ENCODE assay signal across 30 mouse cellular contexts in genomic region chr11:22931320-22931905, GRCm38 (mm10). TPM values are rescaled to one million over a fixed set of nuclear protein-coding genes. Genes with fewer than 3 reads are reported as not detected.
DNase-seq lines count a peak whose midpoint lies in the region; ATAC-seq and TF ChIP-seq lines count a peak whose summit lies in the region.
"Had no signal": no experiment of that assay in that cellular context is flagged by ENCODE, and none has a peak within 500 bp of the region (broad histone marks: within the 10 kb centered on the region; RNA-seq: fewer than 3 reads in every experiment).

No protein-coding gene starts in this region.

- no peak for TF ChIP-seq CTCF in heart, adult 2 months (IDR thresholded peaks at IDR 0.05)

- H3K4me1 ChIP-seq in heart, adult 2 months (ENCODE audit: control insufficient read depth, insufficient read depth, low read length): peaks cover 5% of the 10 kb centered on the region
- H3K4me1 ChIP-seq in liver, embryonic 13.5 days (replicated peaks): peaks cover 52% of the 10 kb centered on the region
- peaks cover 4% of the 10 kb centered on the region for H3K4me1 ChIP-seq in forebrain, embryonic 12.5 days
- H3K4me1 ChIP-seq: embryonic facial prominence, embryonic 15.5 days; forebrain, embryonic 10.5 days had no signal

- no peaks in the 10 kb centered on the region for H3K36me3 ChIP-seq in heart, adult 2 months (ENCODE audit: control insufficient read depth, insufficient read depth, low read length)
- no peaks in the 10 kb centered on the region for H3K36me3 ChIP-seq in liver, embryonic 13.5 days
- H3K36me3 ChIP-seq in forebrain, embryonic 12.5 days (replicated peaks): no peaks in the 10 kb centered on the region
- H3K36me3 ChIP-seq: embryonic facial prominence, embryonic 13.5 days; embryonic facial prominence, embryonic 15.5 days had no signal

- 91% methylated on average over 2 of the region's 2 CpGs for WGBS in heart, adult 2 months
- 49% methylated on average over 2 of the region's 2 CpGs for WGBS in liver, embryonic 13.5 days (ENCODE audit: insufficient replicate concordance)
- WGBS in forebrain, embryonic 12.5 days: 96% methylated on average over 2 of the region's 2 CpGs

- no peak for TF ChIP-seq POLR2A in heart, adult 2 months (IDR thresholded peaks at IDR 0.05; ENCODE audit: insufficient read depth, low read depth, low read length)

- H3K9me3 ChIP-seq in liver, embryonic 13.5 days (replicated peaks): no peaks in the 10 kb centered on the region
- H3K9me3 ChIP-seq in forebrain, embryonic 12.5 days: no peaks in the 10 kb centered on the region
- H3K9me3 ChIP-seq: embryonic facial prominence, embryonic 13.5 days; embryonic facial prominence, embryonic 15.5 days; forebrain, embryonic 10.5 days; G1E had no signal

- no peaks in the 10 kb centered on the region for H3K27me3 ChIP-seq in heart, adult 2 months (ENCODE audit: control insufficient read depth, insufficient read depth, low read length)
- no peaks in the 10 kb centered on the region for H3K27me3 ChIP-seq in liver, embryonic 13.5 days
- H3K27me3 ChIP-seq in forebrain, embryonic 12.5 days: no peaks in the 10 kb centered on the region
- H3K27me3 ChIP-seq: CH12.LX; embryonic facial prominence, embryonic 13.5 days; embryonic facial prominence, embryonic 15.5 days; Patski had no signal

- no peak overlapping the region for H3K27ac ChIP-seq in heart, adult 2 months
- no peak overlapping the region for H3K27ac ChIP-seq in liver, embryonic 13.5 days
- H3K27ac ChIP-seq in forebrain, embryonic 12.5 days: no peak overlapping the region
- H3K27ac ChIP-seq: embryonic facial prominence, embryonic 13.5 days; embryonic facial prominence, embryonic 15.5 days; forebrain, embryonic 10.5 days had no signal

- H3K4me2 ChIP-seq in liver, embryonic 13.5 days: no peak overlapping the region
- no peak overlapping the region for H3K4me2 ChIP-seq in forebrain, embryonic 12.5 days
- H3K4me2 ChIP-seq: embryonic facial prominence, embryonic 13.5 days; embryonic facial prominence, embryonic 15.5 days had no signal

- peak; percentile 51; the same call in 1 of the 2 replicates for ATAC-seq in liver, embryonic 13.5 days (ENCODE audit: low read depth)
- ATAC-seq in megakaryocyte-erythroid progenitor cell, adult 5-6 weeks (replicated peaks; ENCODE audit: low FRiP score, low TSS enrichment, poor library complexity, severe bottlenecking): peak; percentile 15; the same call in 1 of the 2 replicates
- ATAC-seq in inflammation-experienced regulatory T-cells, adult 6 months: no peak
- no peak for ATAC-seq in forebrain, embryonic 12.5 days (ENCODE audit: low FRiP score)
- ATAC-seq: activated CD4-positive, CD25-positive, alpha-beta regulatory T cell, adult 4 months; CD4-positive, CD25-positive, alpha-beta regulatory T cell, adult 4 months; forebrain, embryonic 14.5 days; forebrain, embryonic 16.5 days; Patski had no signal

- H3K79me2 ChIP-seq in heart, adult 2 months (replicated peaks; ENCODE audit: control insufficient read depth, insufficient read depth, low read length): no peaks in the 10 kb centered on the region

- H3K4me3 ChIP-seq in heart, adult 2 months: no peak overlapping the region
- H3K4me3 ChIP-seq in liver, embryonic 13.5 days (replicated peaks): no peak overlapping the region
- no peak overlapping the region for H3K4me3 ChIP-seq in forebrain, embryonic 12.5 days (replicated peaks)
- H3K4me3 ChIP-seq: embryonic facial prominence, embryonic 13.5 days; embryonic facial prominence, embryonic 15.5 days; erythroblast, embryonic 14.5 days; forebrain, embryonic 10.5 days had no signal

- intact Hi-C loops in heart, adult 2 months (cut with DNase I): no loop called here

- no peak for TF ChIP-seq EP300 in heart, adult 2 months (IDR thresholded peaks at IDR 0.05; ENCODE audit: insufficient read depth, low read depth, low read length)

- DNase-seq in heart, adult 11 months: peak; percentile 66
- DNase-seq in heart, adult 2 months: no peak
- DNase-seq in liver, embryonic 13.5 days: no peak
- no peak for DNase-seq in liver
- DNase-seq in c-Kit-positive CD71-positive TER-119-positive erythroid progenitor cells, embryonic 14.5 days (ENCODE audit: low spot score): peak; percentile 42
- DNase-seq: adrenal gland, adult 8-10 months; adrenal gland, postnatal 14 days; adrenal gland, postnatal 36 days; B cell, adult 2 months; cerebellum, adult 11 months; cerebellum, adult 18-20 months; cerebellum, adult 8-10 months; cerebellum, adult 9-11 months; cerebellum, postnatal 14 days; cerebellum, postnatal 36 days; embryo, embryonic 11 days had no signal

- no peak overlapping the region for H3K9ac ChIP-seq in heart, adult 2 months (ENCODE audit: low read depth, low read length)
- no peak overlapping the region for H3K9ac ChIP-seq in liver, embryonic 13.5 days
- no peak overlapping the region for H3K9ac ChIP-seq in forebrain, embryonic 12.5 days
- H3K9ac ChIP-seq: embryonic facial prominence, embryonic 13.5 days; embryonic facial prominence, embryonic 15.5 days had no signal

RNA-seq across cellular contexts. Expression of gene Zrsr1, which starts 40.4 kb away (rescaled TPM):
- total RNA-seq in heart, adult 2 months (2021): 10 to 100 TPM; 15.1 to 22.0 TPM
- polyA plus RNA-seq in heart, adult 2 months (2012; rRNA removed): 4.6 and 7.2 TPM in 2 replicates
- polyA plus RNA-seq in liver, embryonic 13.5 days (2015; fragmentation: Nextera tagmentation; extraction: Ambion mirVana): 2.2 and 2.8 TPM in 2 replicates
- 6.4 and 7.3 TPM in 2 replicates for total RNA-seq in megakaryocyte-erythroid progenitor cell, adult 5-6 weeks (2014; fragmentation: Nextera tagmentation)
- total RNA-seq in megakaryocyte-erythroid progenitor cell, adult 5-6 weeks (2017): 16.3 and 23.6 TPM in 2 replicates
- polyA plus RNA-seq in inflammation-experienced regulatory T-cells, adult 6 months (2017; shearing (Covaris generic)): 10 to 100 TPM in 1 of 3 experiments, 1 to 10 TPM in 2; 6.2 to 11.1 (median 8.8) TPM
- 4.2 and 5.4 TPM in 2 replicates for polyA plus RNA-seq in forebrain, embryonic 12.5 days (2016; fragmentation: Nextera tagmentation; extraction: Ambion mirVana)

RNA-seq across cellular contexts. Expression of gene Gm28048, which starts 50.5 kb away (rescaled TPM):
- 1 to 10 TPM; 5.2 to 7.0 TPM for total RNA-seq in heart, adult 2 months (2021)
- polyA plus RNA-seq in heart, adult 2 months (2012; rRNA removed): 2.1 and 8.3 TPM in 2 replicates
- polyA plus RNA-seq in liver, embryonic 13.5 days (2015; fragmentation: Nextera tagmentation; extraction: Ambion mirVana): 6.8 and 9.0 TPM in 2 replicates
- 31.4 and 32.3 TPM in 2 replicates for total RNA-seq in megakaryocyte-erythroid progenitor cell, adult 5-6 weeks (2014; fragmentation: Nextera tagmentation)
- 33.9 and 42.3 TPM in 2 replicates for total RNA-seq in megakaryocyte-erythroid progenitor cell, adult 5-6 weeks (2017)
- 10 to 100 TPM; 32.2 to 37.8 (median 34.9) TPM for polyA plus RNA-seq in inflammation-experienced regulatory T-cells, adult 6 months (2017; shearing (Covaris generic))
- 4.7 and 5.1 TPM in 2 replicates for polyA plus RNA-seq in forebrain, embryonic 12.5 days (2016; fragmentation: Nextera tagmentation; extraction: Ambion mirVana)
- polyA plus RNA-seq: erythroblast, embryonic 14.5 days; G1E had no signal

RNA-seq across cellular contexts. Expression of gene Commd1, which starts 50.8 kb away (rescaled TPM):
- total RNA-seq in heart, adult 2 months (2021): 100 to 1,000 TPM; 138 to 158 TPM
- 26.7 and 40.1 TPM in 2 replicates for polyA plus RNA-seq in heart, adult 2 months (2012; rRNA removed)
- polyA plus RNA-seq in liver, embryonic 13.5 days (2015; fragmentation: Nextera tagmentation; extraction: Ambion mirVana): 209 and 224 TPM in 2 replicates
- 74.4 and 174 TPM in 2 replicates for total RNA-seq in megakaryocyte-erythroid progenitor cell, adult 5-6 weeks (2014; fragmentation: Nextera tagmentation)
- total RNA-seq in megakaryocyte-erythroid progenitor cell, adult 5-6 weeks (2017): 63.0 and 95.3 TPM in 2 replicates
- polyA plus RNA-seq in inflammation-experienced regulatory T-cells, adult 6 months (2017; shearing (Covaris generic)): 100 to 1,000 TPM in 1 of 3 experiments, 10 to 100 TPM in 2; 72.3 to 139 (median 76.1) TPM
- 313 and 317 TPM in 2 replicates for polyA plus RNA-seq in forebrain, embryonic 12.5 days (2016; fragmentation: Nextera tagmentation; extraction: Ambion mirVana)

RNA-seq across cellular contexts. Expression of gene Cct4, which starts 58.9 kb away (rescaled TPM):
- total RNA-seq in heart, adult 2 months (2021): 100 to 1,000 TPM; 114 to 129 TPM
- polyA plus RNA-seq in heart, adult 2 months (2012; rRNA removed): 54.2 and 72.3 TPM in 2 replicates
- polyA plus RNA-seq in liver, embryonic 13.5 days (2015; fragmentation: Nextera tagmentation; extraction: Ambion mirVana): 206 and 239 TPM in 2 replicates
- total RNA-seq in megakaryocyte-erythroid progenitor cell, adult 5-6 weeks (2014; fragmentation: Nextera tagmentation): 311 and 390 TPM in 2 replicates
- 447 and 464 TPM in 2 replicates for total RNA-seq in megakaryocyte-erythroid progenitor cell, adult 5-6 weeks (2017)
- 100 to 1,000 TPM; 197 to 230 (median 201) TPM for polyA plus RNA-seq in inflammation-experienced regulatory T-cells, adult 6 months (2017; shearing (Covaris generic))
- 352 and 361 TPM in 2 replicates for polyA plus RNA-seq in forebrain, embryonic 12.5 days (2016; fragmentation: Nextera tagmentation; extraction: Ambion mirVana)

Comparison
In these comparisons a context has a peak if more than half of its experiments do, and no peak if none do; other contexts are left out.
1. DNase-seq: peak in heart, adult 11 months (single experiment) and c-Kit-positive CD71-positive TER-119-positive erythroid progenitor cells, embryonic 14.5 days (single experiment); none in heart, adult 2 months (0 of 2), liver, embryonic 13.5 days (single experiment) and liver (single experiment).
2. ATAC-seq: peak in liver, embryonic 13.5 days (single experiment) and megakaryocyte-erythroid progenitor cell, adult 5-6 weeks (single experiment); none in inflammation-experienced regulatory T-cells, adult 6 months (single experiment) and forebrain, embryonic 12.5 days (single experiment).